ENCODE assay signal across 11 mouse cellular contexts in genomic region chr11:88419064-88419463, GRCm38 (mm10).
DNase-seq lines count a peak whose midpoint lies in the region; ATAC-seq and TF ChIP-seq lines count a peak whose summit lies in the region.
"Had no signal": no experiment of that assay in that cellular context is flagged by ENCODE, and none has a peak within 500 bp of the region (broad histone marks: within the 10 kb centered on the region; RNA-seq: fewer than 3 reads in every experiment).

No protein-coding gene starts in this region.

- no peaks in the 10 kb centered on the region for H3K9me3 ChIP-seq in heart, embryonic 10.5 days
- no peaks in the 10 kb centered on the region for H3K9me3 ChIP-seq in lung, embryonic 14.5 days (ENCODE audit: low read depth, low read length)
- H3K9me3 ChIP-seq in hindbrain, embryonic 15.5 days = no peaks in the 10 kb centered on the region
- no peaks in the 10 kb centered on the region for H3K9me3 ChIP-seq in midbrain, embryonic 14.5 days (ENCODE audit: control insufficient read depth, low read length)

- H3K4me1 ChIP-seq in heart, embryonic 10.5 days = peaks cover 89% of the 10 kb centered on the region
- H3K4me1 ChIP-seq in heart, adult 2 months (ENCODE audit: control insufficient read depth, insufficient read depth, low read length) = peaks cover 3% of the 10 kb centered on the region
- H3K4me1 ChIP-seq in lung, embryonic 14.5 days (ENCODE audit: insufficient read depth) = 0 out of 2 replicates have a peak, but pooled peaks cover 2% of the 10 kb centered on the region
- peaks cover 62% of the 10 kb centered on the region for H3K4me1 ChIP-seq in hindbrain, embryonic 15.5 days (replicated peaks)
- peaks cover 38% of the 10 kb centered on the region for H3K4me1 ChIP-seq in midbrain, embryonic 14.5 days (ENCODE audit: control insufficient read depth, insufficient read depth, low read length)

- no peak for ATAC-seq in lung, embryonic 14.5 days (ENCODE audit: insufficient read depth)
- no peak for ATAC-seq in hindbrain, embryonic 15.5 days (ENCODE audit: low FRiP score, low read depth)
- no peak for ATAC-seq in midbrain, embryonic 14.5 days (ENCODE audit: low FRiP score, low TSS enrichment)

- intact Hi-C loops in heart, adult 2 months (cut with DNase I) = no loop called here

- no peak overlapping the region for H3K4me2 ChIP-seq in lung, embryonic 14.5 days
- no peak overlapping the region for H3K4me2 ChIP-seq in hindbrain, embryonic 15.5 days
- no peak overlapping the region for H3K4me2 ChIP-seq in midbrain, embryonic 14.5 days (ENCODE audit: low read length)

- TF ChIP-seq EP300 in heart, adult 2 months (IDR thresholded peaks at IDR 0.05; ENCODE audit: insufficient read depth, low read depth, low read length) = no peak

- peak overlapping the region; percentile 89 for H3K27ac ChIP-seq in heart, embryonic 10.5 days
- H3K27ac ChIP-seq in heart, adult 2 months = no peak overlapping the region
- peak overlapping the region; percentile 15; the same call in 1 of the 2 replicates for H3K27ac ChIP-seq in lung, embryonic 14.5 days (ENCODE audit: low read depth)
- 0 out of 2 replicates have a peak overlapping the region, but pooled peaks have one; percentile 23 for H3K27ac ChIP-seq in hindbrain, embryonic 15.5 days (replicated peaks)
- H3K27ac ChIP-seq in midbrain, embryonic 14.5 days (replicated peaks; ENCODE audit: low read depth, low read length) = peak overlapping the region; percentile 52

- H3K36me3 ChIP-seq in heart, embryonic 10.5 days = peaks cover 6% of the 10 kb centered on the region; the same call in 1 of the 2 replicates
- no peaks in the 10 kb centered on the region for H3K36me3 ChIP-seq in heart, adult 2 months (ENCODE audit: control insufficient read depth, insufficient read depth, low read length)
- H3K36me3 ChIP-seq in lung, embryonic 14.5 days (ENCODE audit: insufficient read depth) = no peaks in the 10 kb centered on the region
- no peaks in the 10 kb centered on the region for H3K36me3 ChIP-seq in hindbrain, embryonic 15.5 days
- no peaks in the 10 kb centered on the region for H3K36me3 ChIP-seq in midbrain, embryonic 14.5 days (ENCODE audit: control insufficient read depth, insufficient read depth, low read length)

- TF ChIP-seq POLR2A in heart, adult 2 months (IDR thresholded peaks at IDR 0.05; ENCODE audit: insufficient read depth, low read depth, low read length) = no peak

- no peak for DNase-seq in heart, embryonic 10.5 days (ENCODE audit: low spot score)
- no peak for DNase-seq in heart, adult 2 months
- no peak for DNase-seq in lung, embryonic 14.5 days
- DNase-seq in lung, postnatal 10 days = no peak
- DNase-seq in midbrain, embryonic 14.5 days = no peak
- DNase-seq in layer of hippocampus, postnatal 10 days (ENCODE audit: low spot score in 2 of 2) = no peak
- no peak for DNase-seq in cerebellum, postnatal 4 days (ENCODE audit: low spot score in 2 of 2)
- DNase-seq: cerebellum, postnatal 36 days; lung, adult 18-20 months; thymus, adult 18-20 months had no signal

- H3K79me2 ChIP-seq in heart, adult 2 months (replicated peaks; ENCODE audit: control insufficient read depth, insufficient read depth, low read length) = peaks cover 2% of the 10 kb centered on the region; the same call in 1 of the 2 replicates

- 18% methylated on average over 7 of the region's 7 CpGs for WGBS in heart, embryonic 10.5 days
- 58% methylated on average over 7 of the region's 7 CpGs for WGBS in heart, adult 2 months
- WGBS in lung, embryonic 14.5 days = 50% methylated on average over 7 of the region's 7 CpGs
- WGBS in hindbrain, embryonic 15.5 days = 64% methylated on average over 7 of the region's 7 CpGs
- 70% methylated on average over 7 of the region's 7 CpGs for WGBS in midbrain, embryonic 14.5 days

- no peaks in the 10 kb centered on the region for H3K27me3 ChIP-seq in heart, embryonic 10.5 days (ENCODE audit: insufficient read depth, poor library complexity, severe bottlenecking)
- H3K27me3 ChIP-seq in heart, adult 2 months (ENCODE audit: control insufficient read depth, insufficient read depth, low read length) = no peaks in the 10 kb centered on the region
- no peaks in the 10 kb centered on the region for H3K27me3 ChIP-seq in lung, embryonic 14.5 days (ENCODE audit: insufficient read depth, low read length)
- no peaks in the 10 kb centered on the region for H3K27me3 ChIP-seq in hindbrain, embryonic 15.5 days
- no peaks in the 10 kb centered on the region for H3K27me3 ChIP-seq in midbrain, embryonic 14.5 days (ENCODE audit: control insufficient read depth, insufficient read depth, low read length)

- 0 out of 2 replicates have a peak overlapping the region, but pooled peaks have one; percentile 20 for H3K4me3 ChIP-seq in heart, embryonic 10.5 days
- no peak overlapping the region for H3K4me3 ChIP-seq in heart, adult 2 months
- H3K4me3 ChIP-seq in lung, embryonic 14.5 days (ENCODE audit: low read depth, low read length) = no peak overlapping the region
- no peak overlapping the region for H3K4me3 ChIP-seq in hindbrain, embryonic 15.5 days
- H3K4me3 ChIP-seq in midbrain, embryonic 14.5 days (replicated peaks; ENCODE audit: low read depth, low read length) = no peak overlapping the region

- no peak for TF ChIP-seq CTCF in heart, adult 2 months (IDR thresholded peaks at IDR 0.05)
- TF ChIP-seq CTCF in lung, embryonic 14.5 days (IDR thresholded peaks at IDR 0.05; ENCODE audit: low read depth) = no peak

- H3K9ac ChIP-seq in heart, adult 2 months (ENCODE audit: low read depth, low read length) = no peak overlapping the region
- H3K9ac ChIP-seq in lung, embryonic 14.5 days = no peak overlapping the region
- no peak overlapping the region for H3K9ac ChIP-seq in hindbrain, embryonic 15.5 days
- H3K9ac ChIP-seq in midbrain, embryonic 14.5 days (replicated peaks; ENCODE audit: low read length) = no peak overlapping the region
